In genomic region chr5:132314300-132314699, GRCm38 (mm10) we compare ENCODE assay signal across 24 mouse cellular contexts.
DNase-seq lines count a peak whose midpoint lies in the region; ATAC-seq and TF ChIP-seq lines count a peak whose summit lies in the region.
"Had no signal": no experiment of that assay in that cellular context is flagged by ENCODE, and none has a peak within 500 bp of the region (broad histone marks: within the 10 kb centered on the region; RNA-seq: fewer than 3 reads in every experiment).

No protein-coding gene starts in this region.

- H3K4me2 ChIP-seq in hindbrain, postnatal 0 days (ENCODE audit: low read depth, low read length): no peak overlapping the region
- no peak overlapping the region for H3K4me2 ChIP-seq in hindbrain, embryonic 14.5 days (replicated peaks)
- no peak overlapping the region for H3K4me2 ChIP-seq in neural tube, embryonic 15.5 days
- H3K4me2 ChIP-seq: embryonic facial prominence, embryonic 12.5 days; liver, embryonic 13.5 days had no signal

- TF ChIP-seq CTCF in hindbrain, postnatal 0 days (IDR thresholded peaks at IDR 0.05; ENCODE audit: low read depth): no peak

- H3K27me3 ChIP-seq in hindbrain, embryonic 10.5 days (ENCODE audit: insufficient read depth, poor library complexity, severe bottlenecking): no peaks in the 10 kb centered on the region
- H3K27me3 ChIP-seq in hindbrain, postnatal 0 days (ENCODE audit: insufficient read depth, low read length): no peaks in the 10 kb centered on the region
- H3K27me3 ChIP-seq in embryonic facial prominence, embryonic 10.5 days (replicated peaks; ENCODE audit: low read depth, poor library complexity, severe bottlenecking): no peaks in the 10 kb centered on the region
- no peaks in the 10 kb centered on the region for H3K27me3 ChIP-seq in hindbrain, embryonic 14.5 days (ENCODE audit: control insufficient read depth, insufficient read depth, low read length)
- no peaks in the 10 kb centered on the region for H3K27me3 ChIP-seq in neural tube, embryonic 15.5 days (replicated peaks)
- H3K27me3 ChIP-seq: CH12.LX; embryonic facial prominence, embryonic 12.5 days; liver, embryonic 13.5 days; megakaryocyte, embryonic 14.5 days had no signal

- no peak overlapping the region for H3K9ac ChIP-seq in hindbrain, postnatal 0 days (replicated peaks; ENCODE audit: low read length)
- no peak overlapping the region for H3K9ac ChIP-seq in hindbrain, embryonic 14.5 days
- H3K9ac ChIP-seq in neural tube, embryonic 15.5 days (replicated peaks): no peak overlapping the region
- H3K9ac ChIP-seq: embryonic facial prominence, embryonic 12.5 days; liver, embryonic 13.5 days had no signal

- no peaks in the 10 kb centered on the region for H3K9me3 ChIP-seq in hindbrain, embryonic 10.5 days
- H3K9me3 ChIP-seq in hindbrain, postnatal 0 days (ENCODE audit: low read length): no peaks in the 10 kb centered on the region
- H3K9me3 ChIP-seq in embryonic facial prominence, embryonic 10.5 days: no peaks in the 10 kb centered on the region
- H3K9me3 ChIP-seq in hindbrain, embryonic 14.5 days (ENCODE audit: control insufficient read depth, low read length): no peaks in the 10 kb centered on the region
- no peaks in the 10 kb centered on the region for H3K9me3 ChIP-seq in neural tube, embryonic 15.5 days (replicated peaks)
- H3K9me3 ChIP-seq: embryonic facial prominence, embryonic 12.5 days; G1E; heart, embryonic 10.5 days; liver, embryonic 13.5 days had no signal

- H3K36me3 ChIP-seq in hindbrain, embryonic 10.5 days: no peaks in the 10 kb centered on the region
- no peaks in the 10 kb centered on the region for H3K36me3 ChIP-seq in hindbrain, postnatal 0 days (ENCODE audit: insufficient read depth, low read length)
- H3K36me3 ChIP-seq in embryonic facial prominence, embryonic 10.5 days (replicated peaks): no peaks in the 10 kb centered on the region
- no peaks in the 10 kb centered on the region for H3K36me3 ChIP-seq in hindbrain, embryonic 14.5 days (replicated peaks; ENCODE audit: control insufficient read depth, insufficient read depth)
- H3K36me3 ChIP-seq in neural tube, embryonic 15.5 days: no peaks in the 10 kb centered on the region
- H3K36me3 ChIP-seq: embryonic facial prominence, embryonic 12.5 days; G1E; heart, embryonic 10.5 days; liver, embryonic 13.5 days had no signal

- 59% methylated on average over 5 of the region's 5 CpGs for WGBS in hindbrain, embryonic 10.5 days
- WGBS in hindbrain, postnatal 0 days: 26% methylated on average over 5 of the region's 5 CpGs
- 81% methylated on average over 5 of the region's 5 CpGs for WGBS in embryonic facial prominence, embryonic 10.5 days
- WGBS in hindbrain, embryonic 14.5 days: 33% methylated on average over 5 of the region's 5 CpGs
- 16% methylated on average over 5 of the region's 5 CpGs for WGBS in neural tube, embryonic 15.5 days

- intact Hi-C loops in heart, postnatal 36 days (cut with DNase I): no loop called here

- H3K4me1 ChIP-seq in hindbrain, embryonic 10.5 days (replicated peaks): peaks cover 32% of the 10 kb centered on the region
- peaks cover 13% of the 10 kb centered on the region for H3K4me1 ChIP-seq in hindbrain, postnatal 0 days (ENCODE audit: insufficient read depth, low read length)
- peaks cover 24% of the 10 kb centered on the region for H3K4me1 ChIP-seq in embryonic facial prominence, embryonic 10.5 days
- H3K4me1 ChIP-seq in hindbrain, embryonic 14.5 days (replicated peaks; ENCODE audit: control insufficient read depth, insufficient read depth, low read length): peaks cover 17% of the 10 kb centered on the region
- peaks cover 22% of the 10 kb centered on the region for H3K4me1 ChIP-seq in neural tube, embryonic 15.5 days
- H3K4me1 ChIP-seq: liver, embryonic 13.5 days; megakaryocyte, embryonic 14.5 days had no signal

- H3K27ac ChIP-seq in hindbrain, embryonic 10.5 days: peak overlapping the region; percentile 0; the same call in 1 of the 2 replicates
- no peak overlapping the region for H3K27ac ChIP-seq in hindbrain, postnatal 0 days
- 0 out of 2 replicates have a peak overlapping the region, but pooled peaks have one; percentile 30 for H3K27ac ChIP-seq in embryonic facial prominence, embryonic 10.5 days (replicated peaks)
- H3K27ac ChIP-seq in hindbrain, embryonic 14.5 days: peak overlapping the region; percentile 41
- H3K27ac ChIP-seq in neural tube, embryonic 15.5 days (replicated peaks): peak overlapping the region; percentile 52; the same call in 1 of the 2 replicates
- H3K27ac ChIP-seq: embryonic facial prominence, embryonic 12.5 days; heart, embryonic 10.5 days; liver, embryonic 13.5 days had no signal

- no peak for ATAC-seq in hindbrain, postnatal 0 days
- ATAC-seq in hindbrain, embryonic 14.5 days (ENCODE audit: low FRiP score): peak; percentile 75; the same call in 1 of the 2 replicates
- ATAC-seq in neural tube, embryonic 15.5 days (ENCODE audit: low FRiP score): 0 out of 2 replicates have a peak, but pooled peaks have one; percentile 55
- ATAC-seq: intestine, embryonic 16.5 days; Patski had no signal

- no peak for DNase-seq in hindbrain, embryonic 10.5 days (ENCODE audit: low spot score)
- DNase-seq in hindbrain, postnatal 0 days (ENCODE audit: low spot score): no peak
- no peak for DNase-seq in embryonic facial prominence, embryonic 10.5 days (ENCODE audit: low spot score)
- peak; percentile 42 for DNase-seq in hindbrain, embryonic 14.5 days (ENCODE audit: low spot score)
- DNase-seq in thymus, postnatal 36 days: no peak
- DNase-seq in heart, postnatal 36 days: no peak
- DNase-seq: adrenal gland, adult 2 months; B cell, adult 2 months; cerebellum, adult 18-20 months; cerebellum, postnatal 14 days; kidney, adult 9 months; kidney, postnatal 25 days; liver, embryonic 13.5 days; lung, adult 2 months; midbrain, embryonic 14.5 days; thymus, postnatal 14 days had no signal

- no peak overlapping the region for H3K4me3 ChIP-seq in hindbrain, embryonic 10.5 days
- H3K4me3 ChIP-seq in hindbrain, postnatal 0 days (ENCODE audit: low read length): no peak overlapping the region
- no peak overlapping the region for H3K4me3 ChIP-seq in embryonic facial prominence, embryonic 10.5 days
- H3K4me3 ChIP-seq in hindbrain, embryonic 14.5 days (replicated peaks; ENCODE audit: low read length): no peak overlapping the region
- H3K4me3 ChIP-seq in neural tube, embryonic 15.5 days (replicated peaks): no peak overlapping the region
- H3K4me3 ChIP-seq: embryonic facial prominence, embryonic 12.5 days; heart, embryonic 10.5 days; liver, embryonic 13.5 days; megakaryocyte, embryonic 14.5 days had no signal
